Mouse (Mus musculus) WW6 (cell line): ENCODE results near the gene Gm20388.

ENCODE experiments used
- DNase-seq: peaks from one replicate; pipeline ENCODE4 v3.0.0-alpha.2; 2013; ENCODE audit warnings: low read depth, low spot score

Gene Gm20388

DNA sequence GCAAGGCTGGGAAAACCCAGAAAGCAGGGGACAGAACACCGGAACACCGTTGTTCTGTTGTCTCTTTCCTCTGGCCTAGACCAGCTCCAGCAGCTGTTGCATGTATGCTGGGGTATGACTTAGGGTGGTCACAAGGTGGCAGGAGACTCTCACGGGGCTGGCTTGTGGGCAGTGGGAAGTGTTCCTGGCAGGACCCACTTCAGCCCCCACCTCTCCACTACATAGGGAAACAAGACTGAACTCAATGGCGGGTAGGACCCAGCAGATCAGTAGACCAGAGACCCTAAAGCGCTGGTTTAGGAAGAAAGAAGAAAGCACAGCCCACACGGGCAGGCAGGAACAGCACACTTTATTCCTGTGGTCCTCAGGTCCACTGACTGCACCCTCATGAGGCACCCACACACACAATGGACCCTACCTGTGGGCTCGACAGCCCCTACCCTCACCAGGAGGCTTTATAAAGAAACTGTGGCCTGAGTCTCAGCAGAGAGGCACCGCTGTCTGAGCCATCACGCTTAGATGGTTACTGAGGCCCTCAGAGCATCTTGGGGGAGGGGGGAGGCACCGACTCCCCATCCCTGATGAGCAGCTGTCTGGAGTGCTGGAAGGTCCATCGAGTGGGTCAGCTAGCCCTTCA lies 2522.7 kb downstream of the Gm20388 start:
- no peak for DNase-seq

DNA sequence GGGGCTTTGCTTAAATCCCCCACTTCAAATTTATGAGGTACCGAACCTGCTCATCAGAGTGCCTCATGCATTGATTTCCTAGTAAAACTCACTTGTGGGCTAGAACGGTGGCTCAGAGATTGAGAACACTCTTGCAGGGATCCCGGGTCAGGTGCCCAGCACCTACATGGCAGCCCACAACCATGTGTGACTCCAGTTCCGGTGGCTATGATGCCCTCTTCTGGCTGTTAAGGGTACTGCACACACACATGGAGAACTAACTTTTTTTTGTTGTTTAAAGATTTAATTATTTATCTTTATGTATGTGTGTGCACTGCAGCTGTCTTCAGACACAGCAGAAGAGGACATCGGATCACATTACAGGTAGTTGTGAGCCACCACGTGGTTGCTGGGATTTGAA lies 2524.7 kb downstream of the Gm20388 start:
- DNase-seq: no peak

DNA sequence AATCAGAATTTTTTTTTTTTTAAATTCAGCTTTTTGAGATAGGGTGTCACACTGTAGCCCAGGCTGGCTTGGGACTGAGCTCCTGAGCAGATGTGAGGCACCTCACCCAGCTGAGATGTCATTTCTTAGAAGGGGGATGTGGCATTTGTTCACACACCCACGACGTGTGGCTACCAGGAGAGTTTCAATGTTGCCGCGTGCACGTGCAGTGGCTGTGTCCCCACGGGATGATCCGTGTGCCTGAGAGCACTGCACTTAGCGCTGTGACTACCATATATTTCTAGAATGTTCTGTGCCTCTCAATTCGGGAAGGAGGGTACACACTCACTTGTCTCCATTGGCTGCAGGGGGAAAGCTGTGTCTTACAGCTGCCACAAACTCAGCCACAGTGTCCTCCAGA lies 2525.5 kb downstream of the Gm20388 start:
- no peak for DNase-seq

DNA sequence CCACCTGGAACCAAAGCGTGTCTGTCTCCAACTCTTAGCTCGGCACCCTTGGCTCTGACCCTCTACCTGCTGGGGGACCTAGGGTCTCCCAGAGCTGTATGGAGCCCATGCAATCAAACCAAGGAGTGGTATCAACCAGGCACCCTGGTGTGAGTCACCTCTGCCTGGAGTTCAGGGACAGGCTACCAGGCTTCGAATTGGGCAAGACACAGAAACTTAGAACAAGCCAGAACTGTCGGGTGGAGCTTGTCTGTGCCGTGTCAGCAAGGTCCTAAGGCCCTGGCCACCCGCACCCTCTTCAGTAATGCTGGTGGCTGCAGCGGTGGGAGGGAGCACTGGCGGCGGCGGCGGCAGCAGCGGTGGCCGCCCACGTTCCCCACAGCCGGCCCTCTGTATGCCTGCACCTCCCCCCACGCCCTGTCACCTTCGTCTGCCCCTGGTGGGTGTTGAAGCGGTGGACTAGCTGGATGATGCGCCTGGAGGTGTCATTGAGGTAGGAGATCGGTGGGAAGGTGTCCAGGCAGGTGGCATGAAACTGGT lies 2526.0 kb downstream of the Gm20388 start:
- DNase-seq: no peak

DNA sequence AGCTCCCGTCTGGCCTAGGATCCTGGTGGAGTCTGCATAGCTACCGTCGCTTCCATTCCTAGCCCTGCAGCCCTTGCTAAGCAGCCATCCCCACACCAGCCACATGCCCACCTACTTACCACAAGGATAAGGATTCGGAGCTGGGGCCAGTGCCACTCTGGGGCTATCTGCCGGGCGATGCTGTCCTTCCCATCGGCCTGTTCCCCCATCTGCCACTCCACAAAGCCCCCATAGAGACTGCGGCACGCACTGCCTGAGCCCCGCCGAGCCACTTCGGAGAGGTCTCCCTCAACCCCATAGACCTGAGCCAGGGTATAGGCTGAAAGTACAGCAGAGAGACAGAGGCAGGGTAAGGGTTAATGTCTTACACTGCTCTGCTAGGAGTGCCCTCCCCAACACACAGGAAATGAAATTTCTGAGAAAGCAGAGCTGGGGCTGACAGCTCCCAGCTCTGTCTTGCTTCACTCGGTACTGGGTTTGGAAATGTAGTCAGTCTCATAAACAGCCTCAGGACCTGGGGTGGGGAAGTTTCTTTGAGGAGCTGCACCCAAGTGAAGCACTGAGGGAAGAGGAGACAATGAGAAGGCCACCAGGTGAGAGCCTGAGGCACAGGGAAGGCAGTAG lies 2527.2 kb downstream of the Gm20388 start:
- no peak for DNase-seq

DNA sequence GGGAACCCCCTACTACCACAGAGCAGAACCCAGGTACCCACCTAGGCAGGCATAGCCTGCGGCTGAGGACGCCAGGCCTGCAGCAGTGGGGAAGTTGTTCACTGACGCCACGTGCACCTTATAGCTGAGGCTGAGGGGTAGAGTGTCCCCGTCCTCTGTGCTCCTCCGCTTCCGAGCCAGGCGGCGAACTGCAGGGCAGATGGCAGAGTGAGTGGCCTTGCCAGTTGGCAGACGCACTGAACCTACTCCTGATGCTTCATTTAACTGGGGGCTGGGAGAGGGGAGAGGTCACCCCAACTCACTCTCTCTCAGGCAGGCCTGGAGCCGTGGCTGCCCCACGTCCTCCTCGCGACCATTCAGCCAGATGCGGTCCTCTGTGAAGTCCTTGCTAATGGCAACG lies 2528.7 kb downstream of the Gm20388 start:
- DNase-seq: no peak

DNA sequence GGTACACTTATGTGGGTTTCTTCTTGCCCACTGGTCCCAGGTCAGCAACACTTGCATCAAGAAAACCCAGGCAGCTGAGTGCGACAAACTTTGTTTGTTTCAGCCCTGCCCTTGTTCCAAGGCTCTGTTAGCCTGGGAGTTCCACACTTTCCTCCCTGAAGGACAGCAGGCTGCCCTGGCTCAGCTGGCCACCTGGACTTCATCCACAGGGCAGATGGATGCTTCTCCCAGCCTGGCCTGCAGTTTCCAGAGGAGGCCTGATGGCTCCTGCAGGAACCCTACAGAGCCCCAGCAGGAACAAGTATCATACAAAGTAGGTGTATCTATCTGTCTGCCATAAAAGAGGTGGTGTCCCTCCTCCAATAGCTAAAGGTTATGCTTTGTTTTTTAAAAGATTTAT lies 2530.7 kb downstream of the Gm20388 start:
- no peak for DNase-seq

DNA sequence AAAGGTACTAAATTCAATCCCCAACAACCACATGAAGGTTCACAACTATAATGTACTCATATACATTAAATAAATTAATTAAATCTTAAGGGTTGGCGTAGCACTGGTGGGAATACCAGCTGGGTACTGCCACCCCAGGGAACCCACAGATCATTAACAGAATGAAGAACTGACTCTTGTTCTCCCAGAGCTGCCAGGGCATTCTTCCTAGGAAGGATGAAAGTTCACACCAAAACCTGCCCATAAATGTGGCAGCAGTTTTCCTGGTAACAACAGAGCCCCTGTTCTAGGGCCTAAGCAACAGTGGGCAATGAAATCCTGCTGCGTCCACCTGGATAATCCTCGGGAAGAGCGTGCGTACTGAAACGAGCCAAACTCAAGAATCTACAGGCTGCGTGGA lies 2531.7 kb downstream of the Gm20388 start:
- DNase-seq: no peak

DNA sequence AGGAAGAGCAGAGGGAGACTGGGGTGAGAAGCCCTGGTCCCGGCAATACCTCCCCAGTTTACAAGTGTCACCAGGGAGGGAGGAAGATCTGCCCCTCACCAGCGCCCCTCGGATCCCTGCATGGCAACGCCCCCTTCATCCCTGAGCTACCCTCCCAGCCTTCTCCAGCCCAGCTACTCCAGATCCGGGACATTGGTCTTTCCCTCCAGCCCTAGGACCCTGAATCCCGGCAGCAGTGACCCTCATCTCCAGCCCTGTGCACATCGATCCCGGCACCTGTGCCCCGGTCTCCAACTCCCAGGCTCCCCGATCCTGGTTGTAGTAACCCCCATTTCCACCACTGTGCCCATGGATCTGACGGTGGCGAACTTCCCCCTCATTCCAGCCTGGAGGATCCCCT lies 2532.1 kb downstream of the Gm20388 start:
- no peak for DNase-seq

DNA sequence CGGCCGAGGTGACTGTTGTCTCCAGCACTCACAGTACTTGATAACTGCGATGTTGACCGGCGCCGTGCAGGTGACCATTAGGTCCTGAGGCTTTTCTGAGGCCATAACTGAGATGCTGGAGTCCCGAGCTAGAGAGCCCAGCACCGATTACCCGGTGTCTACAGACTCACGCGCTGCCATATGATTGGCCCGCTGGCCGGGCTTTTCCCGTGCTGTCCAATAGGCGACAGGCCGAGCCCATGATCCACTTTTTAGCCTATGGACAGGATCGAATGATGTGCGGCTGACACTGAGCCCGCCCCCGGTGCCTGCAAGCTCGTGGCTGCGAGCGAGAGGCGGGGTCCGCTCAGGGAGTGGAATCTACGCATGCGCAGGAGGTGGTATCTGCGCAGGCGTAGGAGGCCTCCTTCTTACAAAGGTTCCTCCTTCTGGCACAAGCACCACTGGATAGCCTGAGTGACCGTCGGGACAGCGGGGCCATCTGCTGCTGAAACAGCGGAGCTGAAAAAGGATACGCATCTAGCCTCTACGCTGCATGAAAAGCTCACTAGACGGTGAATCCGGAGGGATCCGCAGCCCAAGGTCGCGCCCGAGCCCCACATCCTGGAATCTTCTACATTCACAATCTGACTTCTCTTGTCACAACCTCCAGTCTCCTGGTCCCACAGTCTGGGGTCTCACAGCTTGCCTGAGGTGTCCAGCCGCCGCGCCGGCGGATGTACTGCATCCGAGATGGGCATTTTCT lies 2532.8 kb downstream of the Gm20388 start, which contains the start of gene Mvd:
Gene Mvd, minus strand, starts transcription at position 161 of the 745 bp plus-strand sequence.
- DNase-seq: peak; percentile 98

DNA sequence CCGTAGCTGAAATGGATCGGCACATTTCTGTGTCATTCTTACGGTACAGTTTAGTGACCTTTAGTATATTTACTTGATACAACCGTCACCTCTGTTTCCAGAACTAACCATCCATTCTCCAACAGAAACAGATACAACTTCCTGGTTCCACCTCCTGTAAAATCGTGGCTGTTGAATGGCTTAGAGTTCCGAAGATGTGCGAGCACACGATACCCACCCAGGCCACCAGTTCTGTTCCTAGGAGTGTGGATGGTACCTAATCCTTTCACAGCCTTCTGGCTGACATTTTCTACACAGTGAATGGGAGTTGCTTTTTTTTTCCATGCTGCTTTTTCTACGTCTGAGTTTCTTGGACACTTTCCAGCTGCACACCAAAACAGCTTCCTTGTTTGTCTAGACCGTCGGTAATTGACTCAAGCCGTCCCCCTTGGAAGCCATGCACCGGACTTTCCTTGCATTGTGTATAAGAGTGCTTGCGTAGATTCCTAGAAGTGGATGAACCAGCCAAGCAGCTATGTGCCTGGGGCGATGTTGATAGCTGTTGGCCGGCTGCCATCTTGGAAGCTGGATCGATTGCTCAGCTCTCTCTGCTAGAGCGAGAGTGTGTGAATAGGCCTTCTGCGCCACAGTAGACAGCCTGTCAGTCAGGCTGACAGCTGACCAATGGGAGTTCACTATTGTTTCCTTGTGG lies 2533.6 kb downstream of the Gm20388 start:
- no peak for DNase-seq

DNA sequence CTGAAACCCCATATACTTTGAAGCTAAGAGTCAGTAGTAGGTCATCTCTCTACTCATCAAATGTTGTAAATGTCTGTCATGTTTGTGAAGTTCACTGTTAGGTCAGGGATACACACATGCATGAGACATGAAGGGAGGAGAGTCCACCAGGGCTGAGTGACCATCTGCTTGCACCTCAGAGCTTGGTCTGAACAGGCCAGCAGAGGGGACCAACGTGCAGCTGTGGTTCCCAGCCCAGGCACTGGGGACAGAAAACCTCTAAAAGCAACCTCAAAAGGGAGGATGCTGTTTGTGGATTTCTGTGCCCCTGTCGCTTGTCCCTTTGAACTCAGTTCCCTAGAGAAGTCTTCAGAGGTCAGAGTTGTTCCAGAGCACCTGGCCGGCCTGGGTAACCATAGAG lies 2534.6 kb downstream of the Gm20388 start:
- no peak for DNase-seq

DNA sequence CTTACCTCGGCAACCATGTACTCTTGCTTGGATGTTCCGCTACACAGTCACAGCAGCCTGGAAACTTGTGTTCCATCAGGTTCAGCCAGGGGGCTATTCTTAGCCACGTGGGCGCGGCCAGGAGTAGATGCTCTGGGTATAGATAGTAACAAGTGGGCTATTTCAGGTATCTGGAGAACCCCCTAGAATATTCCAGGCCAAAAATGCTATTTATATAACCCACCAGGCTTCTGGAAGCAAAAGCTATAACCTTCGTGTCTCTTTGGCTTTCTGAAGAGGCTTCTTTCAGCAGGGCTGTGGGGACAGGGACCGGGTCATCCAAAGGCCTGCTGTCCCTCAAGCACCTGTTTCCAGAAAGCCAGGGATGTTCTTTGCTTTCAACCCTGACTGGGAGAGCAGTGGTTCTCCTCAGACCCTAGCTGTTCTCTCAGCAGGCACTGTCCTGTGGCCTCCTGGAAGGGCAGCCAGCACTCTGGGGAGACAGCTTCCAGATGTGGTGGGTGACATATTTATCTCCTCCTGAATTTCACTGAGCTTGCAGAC lies 2540.6 kb downstream of the Gm20388 start:
- no peak for DNase-seq

DNA sequence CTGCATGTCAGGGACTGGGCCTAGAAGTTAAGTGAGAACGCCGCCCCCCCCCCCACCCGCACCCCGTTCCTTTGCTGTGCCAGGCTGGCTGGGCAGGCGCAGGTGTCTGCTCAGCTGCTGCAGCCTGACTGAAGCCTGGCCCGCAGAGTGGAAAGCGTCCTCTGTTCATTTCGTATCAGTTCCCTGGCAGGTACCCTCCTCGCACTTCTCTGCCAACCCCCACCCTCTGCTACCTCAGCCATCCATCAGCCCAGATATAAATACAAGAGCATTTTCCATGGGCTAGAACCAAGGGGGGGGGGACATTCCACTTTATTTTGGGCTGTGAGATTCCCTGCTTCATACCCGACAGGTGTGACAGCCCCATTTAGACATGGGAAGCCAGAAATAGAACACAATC lies 2541.5 kb downstream of the Gm20388 start:
- DNase-seq: no peak

DNA sequence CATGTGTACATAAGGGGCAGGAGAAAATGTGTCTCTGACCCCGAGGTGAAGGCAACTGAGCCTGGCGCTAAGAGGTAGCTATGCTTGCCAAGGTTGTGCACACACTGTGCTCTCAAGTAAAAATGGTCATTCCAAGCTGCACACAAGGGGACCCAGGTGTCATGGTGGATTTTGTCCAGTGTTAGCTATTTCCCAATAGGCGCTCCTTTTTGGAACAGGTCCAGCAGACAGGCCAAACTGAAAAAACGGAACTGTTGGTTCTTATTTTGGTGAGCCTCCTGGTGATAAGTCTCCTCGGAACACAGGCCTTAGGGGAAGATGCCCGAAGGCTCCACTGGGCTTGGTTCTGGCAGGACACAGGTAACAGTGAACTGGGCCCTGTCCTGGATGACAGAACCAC lies 2543.8 kb downstream of the Gm20388 start:
- no peak for DNase-seq

DNA sequence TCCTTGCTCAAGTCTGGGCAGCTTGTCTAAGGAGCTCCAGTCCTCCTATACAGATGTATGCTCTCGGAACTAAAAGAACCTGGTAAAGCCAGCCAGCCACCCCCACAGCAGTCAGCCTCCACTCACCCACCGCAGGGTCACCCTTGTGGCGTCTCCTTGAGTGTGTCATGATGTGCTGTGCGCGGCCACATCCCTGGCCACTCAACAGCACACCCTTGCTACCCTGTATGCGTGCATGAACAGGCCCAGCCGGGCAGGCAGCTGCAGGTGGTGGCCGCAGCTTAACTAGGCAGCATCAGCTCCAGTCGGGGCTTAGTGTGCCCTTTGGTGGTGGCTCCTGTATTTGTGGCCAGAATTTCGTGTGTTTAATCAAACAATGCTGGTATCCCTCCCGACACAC lies 2546.5 kb downstream of the Gm20388 start:
- DNase-seq: no peak

DNA sequence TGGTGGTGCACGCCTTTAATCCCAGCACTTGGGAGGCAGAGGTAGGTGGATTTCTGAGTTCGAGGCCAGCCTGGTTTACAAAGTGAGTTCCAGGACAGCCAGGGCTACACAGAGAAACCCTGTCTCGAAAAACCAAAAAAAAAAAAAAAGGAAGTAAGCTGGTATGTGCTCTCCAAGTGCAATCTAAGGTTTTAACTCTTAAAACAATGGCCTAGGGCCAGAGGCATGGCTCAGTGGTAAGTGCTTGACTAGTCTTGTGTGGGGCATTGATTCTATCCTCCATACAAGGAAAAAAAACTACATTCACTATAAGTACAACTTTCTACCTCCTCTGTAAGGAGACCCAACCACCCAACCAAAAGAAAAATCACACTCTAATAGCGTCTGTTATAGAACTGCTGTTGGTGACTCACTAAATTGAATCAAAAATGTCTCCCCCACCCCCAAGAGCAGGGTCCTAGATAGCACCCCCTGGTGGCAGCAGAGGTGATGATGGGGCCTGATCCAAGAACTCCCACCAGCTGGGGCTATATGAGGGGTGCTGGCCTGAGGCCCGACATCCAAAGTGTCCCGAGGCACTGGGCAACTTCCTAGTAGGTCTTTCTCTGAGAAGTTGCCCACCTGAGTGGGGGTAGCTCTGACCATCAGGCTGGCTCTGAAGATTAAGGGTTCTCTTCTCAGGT lies 2548.7 kb downstream of the Gm20388 start:
- no peak for DNase-seq

DNA sequence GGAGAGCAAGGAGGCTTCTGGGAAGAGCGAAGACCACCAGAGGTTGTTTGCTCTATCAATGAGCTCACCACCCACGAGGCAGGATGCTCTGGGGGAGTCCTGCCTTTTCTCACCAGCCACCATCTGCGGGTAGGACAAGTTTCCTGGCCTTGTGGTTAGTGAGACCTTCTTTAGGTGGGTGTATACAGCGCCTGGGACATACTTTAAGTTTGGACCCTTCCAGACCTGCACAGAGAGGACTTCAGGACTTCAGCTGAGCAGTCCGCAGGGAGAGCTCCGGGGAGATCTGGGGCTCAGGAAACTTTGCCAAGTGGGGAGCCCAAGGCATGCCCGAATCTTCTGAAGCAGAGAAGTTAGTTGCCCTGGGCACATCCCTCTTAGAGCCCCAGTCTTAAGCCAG lies 2549.3 kb downstream of the Gm20388 start:
- no peak for DNase-seq

DNA sequence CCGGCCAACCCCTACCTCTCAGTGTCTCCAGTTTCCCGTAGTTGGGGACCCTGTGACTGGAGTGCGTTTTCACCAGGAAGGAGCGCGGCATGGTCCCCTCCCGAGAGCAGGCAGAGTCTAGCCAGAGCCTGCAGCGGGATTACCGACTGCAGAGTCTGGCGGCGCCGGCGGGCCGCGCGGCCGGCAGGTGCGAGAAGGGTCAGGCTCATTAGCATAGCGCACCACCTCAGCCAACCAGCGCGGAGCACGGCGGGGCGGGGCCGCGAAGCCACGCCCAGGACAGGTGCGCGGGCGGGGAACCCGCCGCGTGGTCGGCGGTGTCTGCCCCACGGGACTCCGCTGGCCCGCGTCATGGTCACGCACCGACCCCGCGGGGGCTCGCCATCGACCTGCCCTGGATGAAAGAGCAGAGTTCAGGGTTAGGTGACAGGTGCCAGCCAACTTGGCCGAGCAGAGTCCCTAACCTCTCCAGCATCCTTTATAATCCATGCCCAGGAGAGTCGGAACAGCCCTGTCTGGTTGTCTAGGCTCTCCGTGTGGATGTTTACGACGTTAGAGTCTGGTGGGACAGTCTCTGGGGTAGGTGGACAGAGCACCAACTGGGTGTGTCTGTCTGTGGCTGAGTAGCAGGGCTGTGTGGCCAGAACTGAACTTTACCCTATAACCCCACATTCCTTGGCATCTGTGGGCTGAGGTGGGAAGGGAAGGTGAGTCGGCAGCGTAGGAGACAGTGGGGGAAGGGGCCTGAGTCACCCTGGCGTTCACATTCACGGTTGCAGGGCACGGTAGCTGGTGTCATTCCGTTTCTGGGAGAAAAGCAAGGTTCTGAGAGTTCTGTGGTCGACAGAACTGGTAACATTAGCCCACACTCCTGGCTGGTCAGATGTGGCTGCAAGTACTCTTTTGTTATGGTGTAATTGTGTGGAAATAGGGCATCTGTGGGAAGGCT lies 2550.2 kb downstream of the Gm20388 start, which contains the start of gene Snai3:
Gene Snai3, minus strand, starts transcription at position 210 of the 949 bp plus-strand sequence.
- DNase-seq: no peak
